Mouse (Mus musculus): Measurements from ENCODE around the gene 1700067P10Rik.

GRCm38 (mm10) chr17:48119656-48120055 lies 30.5 kb downstream of the 1700067P10Rik start:
- no peak for TF ChIP-seq POLR2A (IDR thresholded peaks at IDR 0.05; ENCODE audit: insufficient read length, low read depth)
- TF ChIP-seq MYOG (IDR thresholded peaks at IDR 0.05; ENCODE audit: control insufficient read depth in 1 of 3, insufficient read depth in 1 of 3, insufficient read length in 2 of 3, low read depth in 2 of 3), result no peak
- TF ChIP-seq MAX (IDR thresholded peaks at IDR 0.05; ENCODE audit: low read depth), result no peak
- no peak for TF ChIP-seq MYOD1 (IDR thresholded peaks at IDR 0.05; ENCODE audit: control insufficient read depth in 1 of 3, insufficient read length in 2 of 3, low read depth in 2 of 3)
- TF ChIP-seq USF1 (IDR thresholded peaks at IDR 0.05; ENCODE audit: low read depth), result no peak
- TF ChIP-seq CEBPB (IDR thresholded peaks at IDR 0.05; ENCODE audit: insufficient read depth, poor library complexity, severe bottlenecking), result no peak
- no peak for TF ChIP-seq TCF12 (IDR thresholded peaks at IDR 0.05; ENCODE audit: insufficient read depth, poor library complexity, severe bottlenecking)

All from myocyte (in vitro differentiated cells).